8 mouse cellular contexts compared by ENCODE assay signal in genomic region chr15:85266729-85267434, GRCm38 (mm10).
A peak's percentile ranks its signal among the peaks of the same experiment; 100 is the strongest.
DNase-seq lines count a peak whose midpoint lies in the region; ATAC-seq and TF ChIP-seq lines count a peak whose summit lies in the region.

No protein-coding gene starts in this region.

- DNase-seq in CD4-positive, CD25-positive, alpha-beta regulatory T cell, adult 2 months (ENCODE audit: low read depth, low spot score): peak; percentile 80
- DNase-seq in brain, embryonic 18.5 days (ENCODE audit: low read depth, low spot score): peak; percentile 72
- DNase-seq in forebrain, embryonic 11.5 days (ENCODE audit: low spot score): peak; percentile 94
- peak; percentile 96 for DNase-seq in hindbrain, embryonic 14.5 days (ENCODE audit: low spot score)
- peak; percentile 90 to 91 for DNase-seq in left cerebral cortex, postnatal 25 days (ENCODE audit: low spot score in 2 of 2)
- peak; percentile 92 for DNase-seq in midbrain, postnatal 0 days (ENCODE audit: low spot score)
- DNase-seq in spleen, postnatal 4 days (ENCODE audit: low spot score in 2 of 2): peak; percentile 60 to 87

- WGBS in forebrain, embryonic 11.5 days: 49% methylated on average over 14 of the region's 14 CpGs
- WGBS in hindbrain, embryonic 14.5 days: 44% methylated on average over 14 of the region's 14 CpGs
- 53% methylated on average over 14 of the region's 14 CpGs for WGBS in midbrain, postnatal 0 days

- H3K4me3 ChIP-seq in forebrain, embryonic 11.5 days (ENCODE audit: low read depth, low read length): no peak overlapping the region
- no peak overlapping the region for H3K4me3 ChIP-seq in hindbrain, embryonic 14.5 days (replicated peaks; ENCODE audit: low read length)
- H3K4me3 ChIP-seq in midbrain, postnatal 0 days (ENCODE audit: low read depth, low read length): no peak overlapping the region

- H3K27ac ChIP-seq in forebrain, embryonic 11.5 days (ENCODE audit: low read depth, low read length): no peak overlapping the region
- no peak overlapping the region for H3K27ac ChIP-seq in hindbrain, embryonic 14.5 days
- H3K27ac ChIP-seq in midbrain, postnatal 0 days (ENCODE audit: low read depth, low read length): no peak overlapping the region

- ATAC-seq in CD4-positive, CD25-positive, alpha-beta regulatory T cell, adult 4 months: no peak
- ATAC-seq in forebrain, embryonic 11.5 days (replicated peaks; ENCODE audit: low FRiP score): 0 out of 2 replicates have a peak, but pooled peaks have one; percentile 49
- peak; percentile 68; the same call in 1 of the 2 replicates for ATAC-seq in hindbrain, embryonic 14.5 days (ENCODE audit: low FRiP score)
- ATAC-seq in midbrain, postnatal 0 days (ENCODE audit: low FRiP score): peak; percentile 52; the same call in 1 of the 2 replicates

- no peaks in the 10 kb centered on the region for H3K4me1 ChIP-seq in forebrain, embryonic 11.5 days (replicated peaks; ENCODE audit: control insufficient read depth, insufficient read depth, low read length)
- no peaks in the 10 kb centered on the region for H3K4me1 ChIP-seq in hindbrain, embryonic 14.5 days (replicated peaks; ENCODE audit: control insufficient read depth, insufficient read depth, low read length)
- H3K4me1 ChIP-seq in midbrain, postnatal 0 days (ENCODE audit: insufficient read depth, low read length): no peaks in the 10 kb centered on the region

- no peaks in the 10 kb centered on the region for H3K9me3 ChIP-seq in forebrain, embryonic 11.5 days (ENCODE audit: control insufficient read depth, low read length)
- H3K9me3 ChIP-seq in hindbrain, embryonic 14.5 days (ENCODE audit: control insufficient read depth, low read length): no peaks in the 10 kb centered on the region
- H3K9me3 ChIP-seq in midbrain, postnatal 0 days (ENCODE audit: low read length): no peaks in the 10 kb centered on the region

- no peak overlapping the region for H3K9ac ChIP-seq in forebrain, embryonic 11.5 days (ENCODE audit: low read length)
- H3K9ac ChIP-seq in hindbrain, embryonic 14.5 days: no peak overlapping the region
- H3K9ac ChIP-seq in midbrain, postnatal 0 days (replicated peaks; ENCODE audit: low read length, poor library complexity, severe bottlenecking): no peak overlapping the region

- no peaks in the 10 kb centered on the region for H3K27me3 ChIP-seq in forebrain, embryonic 11.5 days (ENCODE audit: control insufficient read depth, insufficient read depth, low read length)
- H3K27me3 ChIP-seq in hindbrain, embryonic 14.5 days (ENCODE audit: control insufficient read depth, insufficient read depth, low read length): no peaks in the 10 kb centered on the region
- H3K27me3 ChIP-seq in midbrain, postnatal 0 days (ENCODE audit: insufficient read depth, low read length): no peaks in the 10 kb centered on the region

- H3K4me2 ChIP-seq in forebrain, embryonic 11.5 days (ENCODE audit: low read depth, low read length, severe bottlenecking): no peak overlapping the region
- no peak overlapping the region for H3K4me2 ChIP-seq in hindbrain, embryonic 14.5 days (replicated peaks)
- no peak overlapping the region for H3K4me2 ChIP-seq in midbrain, postnatal 0 days (ENCODE audit: low read depth, low read length, poor library complexity, severe bottlenecking)

- H3K36me3 ChIP-seq in forebrain, embryonic 11.5 days (ENCODE audit: control insufficient read depth, insufficient read depth, low read length): peaks cover 2% of the 10 kb centered on the region; the same call in 1 of the 2 replicates
- no peaks in the 10 kb centered on the region for H3K36me3 ChIP-seq in hindbrain, embryonic 14.5 days (replicated peaks; ENCODE audit: control insufficient read depth, insufficient read depth)
- no peaks in the 10 kb centered on the region for H3K36me3 ChIP-seq in midbrain, postnatal 0 days (ENCODE audit: insufficient read depth, low read length)

- intact Hi-C loops in left cerebral cortex, postnatal 25 days (cut with DNase I): loop anchor here (1.0 to 10.0 kb wide), 4 partner anchors 50 to 438 kb away; no protein-coding TSS in a partner anchor

- TF ChIP-seq CTCF in midbrain, postnatal 0 days (IDR thresholded peaks at IDR 0.05): peak; percentile 88
